Mouse (Mus musculus): ENCODE results near the gene Ano6.

DNA sequence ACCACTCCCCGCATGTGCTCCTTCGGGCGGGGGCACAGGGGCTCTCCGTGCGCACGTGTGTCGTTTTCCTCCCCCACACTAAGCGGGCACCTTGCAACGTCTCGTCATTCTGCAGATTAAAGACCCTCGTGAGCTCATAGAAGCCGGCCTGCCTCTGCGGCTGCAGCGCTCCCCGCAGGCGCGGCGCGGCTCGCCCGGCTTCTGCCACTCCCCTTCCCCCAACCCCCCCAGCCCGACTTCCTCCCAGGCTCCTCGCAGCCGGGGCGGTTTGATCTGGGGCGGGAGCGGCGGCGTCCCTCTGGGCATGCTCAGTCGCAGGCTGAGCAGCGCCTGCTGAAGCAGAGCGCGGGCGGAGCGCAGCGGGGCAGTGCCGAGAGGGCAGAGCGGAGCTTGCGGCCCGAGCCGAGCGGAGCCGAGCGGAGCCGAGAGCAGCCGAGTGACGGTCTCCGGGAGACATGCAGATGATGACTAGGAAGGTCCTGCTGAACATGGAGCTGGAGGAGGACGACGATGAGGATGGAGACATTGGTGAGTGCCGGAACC, at the start of gene Ano6:
- TF ChIP-seq POLR2A (IDR thresholded peaks at IDR 0.05; ENCODE audit: control insufficient read depth, extremely low read depth, insufficient read depth, low read length, poor library complexity) (peak; percentile 96), CTCF (IDR thresholded peaks at IDR 0.05; ENCODE audit: borderline replicate concordance, control insufficient read depth, extremely low read depth, insufficient read depth, low read length, poor library complexity) (peak; percentile 64; the same call in 1 of the 2 replicates)

Data from thymus, adult 2 months (tissue).